Mouse (Mus musculus): ENCODE measurements around the gene Rab43.
A peak's percentile ranks its signal among the peaks of the same experiment; 100 is the strongest.
"Not testable (repeated sequence)": the region's sequence is repeated elsewhere in the genome, so short reads cannot be mapped to it uniquely, and the experiment has no call there.

Rab43 gene

GRCm38 (mm10) chr6:87786621-87787020, 25.3 kb downstream of the Rab43 start:
- no peak for DNase-seq (ENCODE audit: low read depth, low spot score)

- no peak for DNase-seq (ENCODE audit: low read depth, low spot score)
These were observed 27.9 kb downstream of the Rab43 start for GRCm38 (mm10) chr6:87784033-87784432.

- DNase-seq (ENCODE audit: low read depth, low spot score), result no peak
These were observed 31.2 kb downstream of the Rab43 start for GRCm38 (mm10) chr6:87780546-87781301.

- no peak for DNase-seq (ENCODE audit: low read depth, low spot score)
These were observed 32.5 kb downstream of the Rab43 start for GRCm38 (mm10) chr6:87779174-87780165.

GRCm38 (mm10) chr6:87778294-87779173, 33.4 kb downstream of the Rab43 start:
- DNase-seq (ENCODE audit: low read depth, low spot score), result no peak

GRCm38 (mm10) chr6:87777842-87778241, 34.1 kb downstream of the Rab43 start, which contains the start of gene Gp9:
Gene Gp9, plus strand, starts transcription at chr6:87778072.
- DNase-seq (ENCODE audit: low read depth, low spot score), result no peak

- DNase-seq (ENCODE audit: low read depth, low spot score), result no peak
These were observed 35.3 kb downstream of the Rab43 start for GRCm38 (mm10) chr6:87776663-87777062.

- DNase-seq (ENCODE audit: low read depth, low spot score), result no peak
These were observed 36.2 kb downstream of the Rab43 start for GRCm38 (mm10) chr6:87775588-87776245.

GRCm38 (mm10) chr6:87774909-87775308, 37.1 kb downstream of the Rab43 start:
- DNase-seq (ENCODE audit: low read depth, low spot score), result no peak

- no peak for DNase-seq (ENCODE audit: low read depth, low spot score)
These were observed 37.5 kb downstream of the Rab43 start for GRCm38 (mm10) chr6:87774466-87774865.

- DNase-seq (ENCODE audit: low read depth, low spot score), result no peak
These were observed 41.3 kb downstream of the Rab43 start for GRCm38 (mm10) chr6:87770626-87771025.

- not testable (repeated sequence) for DNase-seq (ENCODE audit: low read depth, low spot score)
These were observed 47.7 kb downstream of the Rab43 start for GRCm38 (mm10) chr6:87764296-87764695.

GRCm38 (mm10) chr6:87763376-87764280, 48.3 kb downstream of the Rab43 start:
- peak; percentile 28 for DNase-seq (ENCODE audit: low read depth, low spot score)

GRCm38 (mm10) chr6:87762161-87762560, 49.8 kb downstream of the Rab43 start:
- no peak for DNase-seq (ENCODE audit: low read depth, low spot score)

- no peak for DNase-seq (ENCODE audit: low read depth, low spot score)
These were observed 52.1 kb downstream of the Rab43 start for GRCm38 (mm10) chr6:87759850-87760249.

- no peak for DNase-seq (ENCODE audit: low read depth, low spot score)
These were observed 52.6 kb downstream of the Rab43 start for GRCm38 (mm10) chr6:87759404-87759803.

- DNase-seq (ENCODE audit: low read depth, low spot score), result no peak
These were observed 55.1 kb downstream of the Rab43 start for GRCm38 (mm10) chr6:87756896-87757295.

GRCm38 (mm10) chr6:87755196-87755595, 56.8 kb downstream of the Rab43 start:
- no peak for DNase-seq (ENCODE audit: low read depth, low spot score)

- no peak for DNase-seq (ENCODE audit: low read depth, low spot score)
These were observed 60.4 kb downstream of the Rab43 start for GRCm38 (mm10) chr6:87751574-87751973.
